Mouse (Mus musculus) heart, adult 11 months (tissue): ENCODE data around the gene Litaf.
"Not testable (repeated sequence)": the region's sequence is repeated elsewhere in the genome, so short reads cannot be mapped to it uniquely, and the experiment has no call there.

Experiments
- DNase-seq: peaks from one replicate; pipeline ENCODE4 v3.0.0; 2022

Litaf gene

GRCm38 (mm10) chr16:10989896-10990295, 76.1 kb downstream of the Litaf start:
- no peak for DNase-seq

GRCm38 (mm10) chr16:10989361-10989760, 76.6 kb downstream of the Litaf start:
- DNase-seq = no peak

- no peak for DNase-seq
These were observed 77.7 kb downstream of the Litaf start for GRCm38 (mm10) chr16:10988261-10988660.

- DNase-seq = no peak
These were observed 81.4 kb downstream of the Litaf start for GRCm38 (mm10) chr16:10984534-10984933.

GRCm38 (mm10) chr16:10981493-10982070, 84.4 kb downstream of the Litaf start:
- no peak for DNase-seq

- DNase-seq = peak; percentile 94
These were observed 86.7 kb downstream of the Litaf start for GRCm38 (mm10) chr16:10979064-10979803.

- no peak for DNase-seq
These were observed 88.1 kb downstream of the Litaf start for GRCm38 (mm10) chr16:10977877-10978276.

- DNase-seq = peak; percentile 97
These were observed 89.7 kb downstream of the Litaf start for GRCm38 (mm10) chr16:10976202-10976631.

GRCm38 (mm10) chr16:10974939-10975338, 91.0 kb downstream of the Litaf start:
- DNase-seq = no peak

- peak; percentile 97 for DNase-seq
These were observed 91.9 kb downstream of the Litaf start for GRCm38 (mm10) chr16:10974037-10974446.

- no peak for DNase-seq
These were observed 93.7 kb downstream of the Litaf start for GRCm38 (mm10) chr16:10972259-10972658.

GRCm38 (mm10) chr16:10969944-10970343, 96.0 kb downstream of the Litaf start:
- DNase-seq = not testable (repeated sequence)

- DNase-seq = peak; percentile 93
These were observed 96.6 kb downstream of the Litaf start for GRCm38 (mm10) chr16:10969342-10969741.

GRCm38 (mm10) chr16:10968299-10968698, 97.7 kb downstream of the Litaf start:
- DNase-seq = no peak

- DNase-seq = no peak
These were observed 98.2 kb downstream of the Litaf start for GRCm38 (mm10) chr16:10967756-10968155.

- DNase-seq = no peak
These were observed 98.9 kb downstream of the Litaf start for GRCm38 (mm10) chr16:10967013-10967412.

- no peak for DNase-seq
These were observed 100.9 kb downstream of the Litaf start for GRCm38 (mm10) chr16:10965034-10965433.

- no peak for DNase-seq
These were observed 105.0 kb downstream of the Litaf start for GRCm38 (mm10) chr16:10960916-10961315.

GRCm38 (mm10) chr16:10958763-10959440, 107.1 kb downstream of the Litaf start:
- no peak for DNase-seq

GRCm38 (mm10) chr16:10958307-10958706, 107.7 kb downstream of the Litaf start:
- not testable (repeated sequence) for DNase-seq

- no peak for DNase-seq
These were observed 108.2 kb downstream of the Litaf start for GRCm38 (mm10) chr16:10957794-10958193.

GRCm38 (mm10) chr16:10956938-10957685, 108.8 kb downstream of the Litaf start:
- DNase-seq = no peak

- DNase-seq = no peak
These were observed 110.9 kb downstream of the Litaf start for GRCm38 (mm10) chr16:10955078-10955477.
